Mouse (Mus musculus) left cerebral cortex, adult 18-20 months (tissue): Measurements from ENCODE around the gene Magi2. TPM values are rescaled to one million over a fixed set of nuclear protein-coding genes. Genes with fewer than 3 reads are reported as not detected.

ENCODE experiments used
- DNase-seq, 2 experiments: peaks; one replicate each; pipeline ENCODE4 v3.0.0; 2021 to 2022; ENCODE audit warnings: low spot score in 2 of 2, mixed read lengths in 1 of 2
- total RNA-seq, 2 experiments: library from RNA; stranded (reverse); gene quantifications; 2 replicates each; pipeline ENCODE4 v1.2.3; 2021

Gene Magi2
- total RNA-seq, 2 experiments from 2014 or later: 125 to 134 TPM

GRCm38 (mm10) chr5:20491911-20492310, 1265.1 kb downstream of the Magi2 start:
- DNase-seq: no peak

DNA sequence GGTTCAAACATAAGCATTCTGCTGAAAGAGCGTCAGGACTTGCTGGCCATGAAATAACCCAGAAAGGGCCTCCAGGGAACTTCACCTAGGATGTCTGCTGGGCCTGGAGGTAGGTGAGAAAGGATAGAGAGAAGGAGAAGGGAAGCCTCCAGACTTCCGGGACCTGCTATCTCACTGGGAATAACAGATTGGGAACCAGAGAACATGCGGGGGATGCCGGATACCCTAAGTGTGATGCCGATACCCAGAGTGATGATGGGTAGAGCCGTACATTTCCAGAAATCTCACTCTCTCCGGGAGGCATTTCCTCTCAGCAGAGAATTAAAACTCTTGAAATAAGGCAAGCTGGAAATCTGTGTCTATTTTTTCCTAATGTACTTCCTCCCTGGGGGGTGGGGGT, 1265.8 kb downstream of the Magi2 start:
- DNase-seq: peak; percentile 42 to 61

DNA sequence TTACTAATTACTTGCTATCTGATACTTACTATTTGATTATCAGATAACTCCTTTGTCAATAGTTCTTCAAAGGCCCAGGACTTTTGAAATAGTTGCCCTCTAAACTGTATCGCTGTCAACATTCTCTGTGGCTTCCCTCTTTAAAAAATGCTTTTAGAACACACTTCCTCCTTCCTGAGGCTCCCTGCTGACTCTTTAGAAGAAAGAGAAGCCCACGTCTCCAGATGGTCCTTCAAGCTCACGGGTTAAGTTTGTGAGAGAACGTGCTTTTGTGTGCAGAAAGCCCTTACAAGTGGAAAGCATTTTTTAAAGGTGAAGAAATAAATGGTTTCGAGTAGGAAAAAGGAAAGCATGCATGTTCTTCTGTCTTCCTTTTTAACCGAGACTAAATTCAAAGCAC, 1267.2 kb downstream of the Magi2 start:
- peak; percentile 51 to 62 for DNase-seq

- no peak for DNase-seq
Observed at GRCm38 (mm10) chr5:20496924-20497323, 1270.1 kb downstream of the Magi2 start.

DNA sequence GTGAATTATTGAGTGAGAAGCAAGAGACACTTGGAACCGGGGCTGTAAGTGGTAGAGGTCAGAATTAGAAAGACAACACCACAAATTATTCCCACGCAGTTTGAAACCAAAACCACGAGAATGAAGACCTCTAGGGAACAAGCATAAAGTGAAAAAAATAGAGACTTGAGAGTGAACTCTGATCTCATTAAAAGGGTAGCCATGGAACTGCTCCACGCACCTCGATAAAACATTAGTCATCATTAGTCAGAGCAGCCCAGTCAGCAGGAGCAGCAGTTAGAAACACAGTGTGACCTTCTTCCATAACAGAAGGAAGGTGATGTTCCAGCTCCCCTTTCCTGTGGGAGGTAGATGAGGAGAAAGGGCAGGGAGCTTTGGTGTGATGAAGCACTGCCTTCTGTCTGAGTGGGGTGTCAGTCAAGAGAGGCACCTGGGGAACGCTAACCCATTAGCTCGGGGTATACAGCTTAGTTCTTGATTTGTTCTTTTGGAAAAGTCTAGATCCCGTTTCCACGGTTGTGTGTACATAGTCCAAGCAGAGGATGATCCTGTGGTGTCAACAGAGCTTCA, 1272.3 kb downstream of the Magi2 start:
- no peak for DNase-seq

DNA sequence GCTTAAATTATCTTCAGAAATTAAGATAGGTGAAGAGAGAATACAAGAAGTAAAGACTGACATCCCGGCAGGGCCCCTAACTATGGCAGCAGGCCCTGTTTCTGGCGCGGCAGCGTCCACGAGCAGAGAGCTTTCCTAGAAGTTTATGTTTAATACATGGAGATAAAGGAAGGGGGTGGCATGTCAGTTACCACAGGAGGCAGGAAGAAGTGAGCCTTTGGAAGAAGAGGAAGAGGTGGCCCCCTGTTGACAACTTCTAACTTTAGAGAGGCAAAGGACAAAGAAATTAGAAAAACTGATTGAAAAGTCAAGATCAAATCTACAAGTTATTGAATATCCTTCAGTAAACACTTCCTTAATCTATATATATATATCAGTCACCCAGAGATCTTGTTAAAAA, 1281.8 kb downstream of the Magi2 start:
- DNase-seq: no peak

GRCm38 (mm10) chr5:20509606-20510005, 1282.8 kb downstream of the Magi2 start:
- no peak for DNase-seq

DNA sequence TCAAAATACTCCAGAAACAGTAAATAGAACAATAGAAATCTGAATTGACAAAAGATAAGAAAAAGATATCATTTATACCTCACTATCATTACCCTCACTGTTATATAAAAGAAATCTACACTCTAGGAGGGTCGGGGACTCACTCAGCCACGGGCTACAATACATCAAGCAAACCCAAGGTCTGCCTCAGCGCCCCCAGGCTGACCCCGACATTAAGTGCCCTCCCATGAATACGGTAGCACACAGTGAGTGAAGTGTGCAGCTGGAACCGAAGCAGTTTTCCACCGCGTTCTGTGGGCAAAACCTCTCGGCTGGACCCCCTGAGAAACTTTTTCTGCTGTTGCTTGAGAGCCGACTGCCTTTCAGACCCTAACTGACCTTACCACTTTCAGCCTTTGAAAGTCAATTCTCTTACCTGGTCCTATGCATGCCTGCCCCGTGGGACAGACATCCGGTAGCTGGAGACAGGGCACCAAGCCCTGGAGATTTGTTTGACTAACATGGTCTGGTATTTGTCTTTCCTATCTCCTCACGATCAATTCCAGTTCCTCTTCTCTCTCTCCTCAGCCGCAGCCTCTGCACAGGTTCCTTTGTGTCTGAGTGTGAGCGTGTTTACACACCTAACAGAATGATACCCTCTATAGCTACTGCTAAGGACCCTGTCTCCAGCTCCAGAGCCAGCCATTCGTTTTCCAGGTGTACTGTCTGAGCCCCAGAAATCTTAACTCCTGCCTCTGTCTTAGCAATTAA, 1285.7 kb downstream of the Magi2 start:
- no peak for DNase-seq

GRCm38 (mm10) chr5:20521639-20522038, 1294.8 kb downstream of the Magi2 start:
- no peak for DNase-seq

DNA sequence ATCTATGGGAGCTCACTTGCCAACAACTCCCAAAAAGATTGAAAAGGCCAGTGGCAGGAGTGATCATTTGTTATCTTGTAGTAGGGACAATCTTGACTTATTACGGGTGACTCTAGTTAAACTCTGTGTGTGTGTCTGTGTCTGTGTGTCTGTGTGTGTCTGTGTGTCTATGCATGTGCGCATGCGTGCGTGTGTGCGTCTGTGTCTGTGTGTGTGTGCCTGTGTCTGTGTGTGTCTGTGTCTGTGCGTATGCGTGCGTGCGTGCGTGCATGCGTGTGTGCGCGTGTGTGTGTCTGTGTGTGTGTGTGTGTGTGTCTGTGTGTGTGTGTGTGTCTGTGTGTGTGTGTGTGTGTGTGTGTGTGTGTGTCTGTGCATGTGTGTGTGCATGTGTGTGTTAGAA, 1295.2 kb downstream of the Magi2 start:
- DNase-seq: no peak

- DNase-seq: no peak
Observed at GRCm38 (mm10) chr5:20523776-20524175, 1296.9 kb downstream of the Magi2 start.

DNA sequence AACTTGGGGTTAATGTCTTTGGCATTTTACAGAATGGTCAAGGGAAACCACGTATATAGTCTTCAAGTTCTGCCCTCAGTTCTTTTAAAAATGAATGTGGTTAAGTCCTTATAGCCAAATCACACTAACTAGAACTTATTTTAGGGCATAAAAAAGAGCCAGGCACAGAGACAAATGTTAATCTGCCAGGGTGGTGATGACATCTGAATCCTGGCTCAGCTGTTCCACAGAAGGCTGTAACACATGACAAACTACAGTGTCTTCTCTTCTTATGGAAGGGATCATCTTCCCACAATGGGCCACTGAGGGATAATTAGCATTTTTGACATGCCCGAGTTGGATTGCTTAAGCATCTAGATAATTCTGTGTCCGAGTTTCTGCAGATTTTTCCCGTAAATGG, 1299.8 kb downstream of the Magi2 start:
- peak in 1 of 2 experiments; percentile 26 for DNase-seq

DNA sequence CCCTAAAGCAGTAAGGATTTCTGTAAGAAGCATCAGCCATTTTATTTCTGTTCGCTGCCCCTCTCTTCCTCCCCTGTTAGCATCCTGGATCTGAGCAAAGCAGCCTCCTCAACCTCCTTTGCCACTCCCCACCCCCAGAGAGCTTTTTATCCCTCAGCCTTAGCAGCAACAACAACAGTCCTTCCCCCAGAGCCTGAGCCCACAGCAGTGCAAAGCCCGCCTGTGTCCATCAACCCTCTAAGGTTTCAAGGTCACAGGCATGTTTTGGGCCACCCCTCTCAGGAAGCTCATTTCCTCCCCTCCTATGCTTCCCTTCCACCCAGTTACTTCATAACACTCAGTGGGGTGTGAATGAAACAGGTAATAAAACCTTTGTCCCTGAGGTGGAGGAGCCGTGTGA, 1309.7 kb downstream of the Magi2 start:
- DNase-seq: no peak

DNA sequence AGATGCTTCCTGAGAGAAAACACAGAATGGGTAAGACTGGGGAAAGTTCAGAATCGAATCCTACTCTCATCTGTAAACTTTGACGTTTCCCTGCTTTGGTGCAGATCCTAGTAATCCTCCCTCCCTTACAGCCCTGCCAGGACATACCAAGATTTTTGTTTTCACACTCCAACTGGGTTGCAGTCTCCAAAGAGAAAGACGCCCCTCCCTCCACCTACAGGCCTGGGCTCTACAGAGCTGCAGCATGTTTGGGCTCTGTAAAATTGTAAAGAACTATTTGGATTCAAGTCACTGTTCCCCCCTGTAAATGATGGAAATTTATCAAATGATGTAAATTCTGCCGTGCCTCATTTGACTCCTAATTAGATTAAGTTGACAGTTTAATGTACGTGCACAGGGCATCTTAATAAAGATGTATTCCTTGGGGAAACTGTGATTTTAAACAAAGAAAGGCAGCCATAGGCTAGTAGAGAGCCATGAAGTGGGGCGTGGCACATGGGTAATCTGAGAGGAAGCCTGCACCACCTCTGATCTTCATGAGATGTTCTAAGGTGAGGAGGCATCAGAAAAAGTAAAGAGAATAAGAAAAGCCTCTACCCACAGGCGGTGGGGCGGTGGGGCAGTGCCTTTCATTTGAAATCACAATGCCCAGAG, 1310.7 kb downstream of the Magi2 start:
- no peak for DNase-seq

GRCm38 (mm10) chr5:20544374-20544773, 1317.5 kb downstream of the Magi2 start:
- no peak for DNase-seq

GRCm38 (mm10) chr5:20559378-20559777, 1332.5 kb downstream of the Magi2 start:
- DNase-seq: no peak

GRCm38 (mm10) chr5:20559821-20560220, 1333.0 kb downstream of the Magi2 start:
- no peak for DNase-seq

DNA sequence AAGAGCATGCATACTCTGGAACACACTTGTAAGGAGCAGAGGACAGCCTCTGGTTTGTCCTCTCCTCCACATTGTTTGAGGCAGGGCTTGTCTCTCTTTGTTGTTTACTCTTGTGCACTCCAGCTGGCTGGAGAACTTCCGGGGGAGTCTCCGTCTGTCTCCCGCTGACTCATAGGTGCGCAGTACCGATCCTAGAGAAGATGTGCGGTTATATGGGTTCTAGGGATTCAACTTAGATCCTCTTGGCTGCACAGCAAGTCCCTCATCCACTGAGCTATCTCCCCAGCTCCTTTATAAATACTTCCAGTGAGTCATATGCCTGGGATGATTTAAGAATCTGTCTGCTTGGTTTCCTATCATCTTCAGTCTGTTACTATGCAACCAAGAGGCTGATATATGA, 1341.6 kb downstream of the Magi2 start:
- DNase-seq: peak; percentile 85 to 88

DNA sequence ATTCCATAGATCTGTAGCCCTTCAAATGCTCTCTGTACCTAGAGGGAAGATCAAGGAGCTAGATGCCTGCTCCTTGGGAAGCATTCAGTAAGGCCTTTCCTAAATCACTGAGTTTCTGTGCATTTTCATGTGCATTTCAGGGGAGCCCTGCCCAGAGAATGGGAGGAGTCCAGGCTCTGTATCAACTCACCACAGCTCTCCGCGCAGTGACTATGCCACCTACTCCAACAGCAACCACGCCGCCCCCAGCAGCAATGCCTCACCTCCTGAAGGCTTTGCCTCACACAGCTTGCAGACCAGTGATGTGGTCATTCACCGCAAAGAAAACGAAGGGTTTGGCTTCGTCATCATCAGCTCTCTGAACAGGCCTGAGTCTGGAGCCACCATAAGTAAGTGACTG, 1342.1 kb downstream of the Magi2 start:
- DNase-seq: peak; percentile 43 to 55

- no peak for DNase-seq
Observed at GRCm38 (mm10) chr5:20574816-20575215, 1348.0 kb downstream of the Magi2 start.

DNA sequence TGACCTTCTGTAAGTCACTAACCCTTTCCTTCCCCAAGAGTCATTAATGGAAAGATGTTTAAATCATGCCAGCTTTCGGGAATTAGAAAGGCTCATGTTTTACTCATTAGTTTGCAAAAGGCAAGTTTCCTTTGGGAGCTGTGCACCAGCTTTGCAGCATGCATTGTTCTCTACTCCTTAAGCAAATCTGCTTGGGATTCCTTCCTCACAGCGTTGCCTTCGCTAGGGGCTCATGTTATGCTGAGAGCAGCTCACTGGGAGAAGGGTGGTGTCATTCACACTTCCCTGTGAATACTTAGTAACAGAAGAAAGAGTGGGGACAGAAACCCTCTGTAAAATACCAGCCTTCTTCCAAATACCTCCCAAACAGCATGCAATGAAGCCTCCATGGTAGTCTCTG, 1349.0 kb downstream of the Magi2 start:
- no peak for DNase-seq

DNA sequence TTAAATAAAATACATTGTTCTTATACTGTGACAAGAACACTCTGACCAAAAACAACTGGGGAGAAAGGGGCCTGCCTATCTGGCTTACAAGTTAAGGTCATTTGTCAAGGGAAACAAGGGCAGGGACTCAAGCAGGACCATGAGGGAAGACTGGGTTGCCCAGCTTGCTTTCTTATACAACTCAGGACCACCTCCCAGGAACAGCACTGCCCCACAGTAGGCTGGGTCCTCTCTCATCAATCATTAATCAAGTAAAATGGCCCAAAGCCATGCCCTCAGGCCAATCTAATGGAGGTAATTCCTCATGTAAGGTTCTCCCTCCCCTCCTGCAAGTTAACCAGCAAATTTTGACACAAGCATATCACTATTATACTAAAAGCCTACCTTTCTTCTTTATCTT, 1349.4 kb downstream of the Magi2 start:
- DNase-seq: no peak

DNA sequence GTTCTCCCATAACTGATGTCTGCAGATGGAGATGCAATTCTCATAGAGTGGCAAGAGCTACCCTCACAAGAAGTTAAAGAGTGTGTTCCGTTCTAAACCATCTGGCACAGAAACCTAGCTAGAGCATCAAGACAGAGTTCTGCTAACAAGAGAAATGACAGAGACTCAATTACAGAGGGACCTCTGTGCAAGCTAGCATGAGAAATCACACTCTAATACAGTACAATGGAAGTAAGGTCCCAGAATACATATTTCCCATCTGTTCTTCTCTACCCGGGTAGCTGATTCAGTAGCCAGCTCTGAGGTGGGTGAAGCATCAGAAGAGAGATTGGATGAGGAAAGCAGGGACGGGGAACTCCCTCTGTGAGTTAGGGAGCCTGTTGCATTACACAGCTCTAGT, 1351.8 kb downstream of the Magi2 start:
- peak in 1 of 2 experiments; percentile 33 for DNase-seq
